In genomic region chr13:22042568-22043502, GRCm38 (mm10) we compare ENCODE assay signal across 8 mouse cellular contexts. TPM values are rescaled to one million over a fixed set of nuclear protein-coding genes. Genes with fewer than 3 reads are reported as not detected.
A peak's percentile ranks its signal among the peaks of the same experiment; 100 is the strongest.
DNase-seq lines count a peak whose midpoint lies in the region; ATAC-seq lines count a peak whose summit lies in the region.
"Not testable (repeated sequence)": the region's sequence is repeated elsewhere in the genome, so short reads cannot be mapped to it uniquely, and the experiment has no call there.

TSS of gene Hist1h2ag (minus strand) at chr13:22042944.
TSS of gene Hist1h2bj (plus strand) at chr13:22043214.

- DNase-seq in CD4-positive, CD25-positive, alpha-beta regulatory T cell, adult 2 months (ENCODE audit: low read depth, low spot score): peak; percentile 94
- DNase-seq in liver: peak; percentile 88
- peak; percentile 73 to 80 for DNase-seq in monocyte, adult 2 months (ENCODE audit: low read depth in 1 of 2, low spot score in 2 of 2)
- peak; percentile 74 to 79 for DNase-seq in spleen, postnatal 14 days (ENCODE audit: low spot score in 2 of 2)

- peak within 1 kb of the TSS; percentile 59 for H3K4me3 ChIP-seq in brown adipose tissue, adult 24 weeks (ENCODE audit: insufficient read depth, low read depth, low read length)
- H3K4me3 ChIP-seq in heart, embryonic 11.5 days (ENCODE audit: low read depth, low read length): peak within 1 kb of the TSS; percentile 42
- H3K4me3 ChIP-seq in kidney, embryonic 15.5 days (replicated peaks): peak within 1 kb of the TSS; percentile 44

- H3K27ac ChIP-seq in brown adipose tissue, adult 24 weeks (replicated peaks; ENCODE audit: low read depth, low read length): 0 out of 2 replicates have a peak within 1 kb of the TSS, but pooled peaks have one; percentile 40
- H3K27ac ChIP-seq in heart, embryonic 11.5 days (ENCODE audit: low read depth, low read length): peak within 1 kb of the TSS; percentile 95
- H3K27ac ChIP-seq in kidney, embryonic 15.5 days: peak within 1 kb of the TSS; percentile 98

- H3K36me3 ChIP-seq in heart, embryonic 11.5 days (ENCODE audit: control insufficient read depth, insufficient read depth, low read length); kidney, embryonic 15.5 days: not testable (repeated sequence)

- not testable (repeated sequence) for H3K9me3 ChIP-seq in heart, embryonic 11.5 days (replicated peaks; ENCODE audit: control insufficient read depth, low read length); kidney, embryonic 15.5 days (replicated peaks)

- peak within 1 kb of the TSS; percentile 77 for H3K9ac ChIP-seq in heart, embryonic 11.5 days (ENCODE audit: low read depth, low read length)
- peak within 1 kb of the TSS; percentile 60 for H3K9ac ChIP-seq in kidney, embryonic 15.5 days

- not testable (repeated sequence) for H3K27me3 ChIP-seq in heart, embryonic 11.5 days (ENCODE audit: control insufficient read depth, insufficient read depth, low read length); kidney, embryonic 15.5 days

- ATAC-seq in erythroid progenitor cell, adult 5-6 weeks (replicated peaks; ENCODE audit: low FRiP score, poor library complexity, severe bottlenecking): peak; percentile 68
- ATAC-seq in heart, embryonic 11.5 days (replicated peaks; ENCODE audit: insufficient number of reproducible peaks, low FRiP score, low TSS enrichment): peak; percentile 90
- ATAC-seq in kidney, embryonic 15.5 days (replicated peaks; ENCODE audit: low FRiP score): peak; percentile 93

- peak within 1 kb of the TSS; percentile 76 for H3K4me2 ChIP-seq in heart, embryonic 11.5 days
- H3K4me2 ChIP-seq in kidney, embryonic 15.5 days: peak within 1 kb of the TSS; percentile 68

- WGBS in heart, embryonic 11.5 days (ENCODE audit: insufficient replicate concordance): 0% methylated on average over 39 of the region's 80 CpGs
- WGBS in kidney, embryonic 15.5 days: under 1% methylated on average over 45 of the region's 80 CpGs

- H3K4me1 ChIP-seq in brown adipose tissue, adult 24 weeks (ENCODE audit: control insufficient read depth, insufficient read depth, insufficient read length, low read length): not testable (repeated sequence)
- peaks cover 13% of the 10 kb centered on the region for H3K4me1 ChIP-seq in heart, embryonic 11.5 days (ENCODE audit: control insufficient read depth, insufficient read depth, low read length)
- peaks cover 18% of the 10 kb centered on the region for H3K4me1 ChIP-seq in kidney, embryonic 15.5 days

RNA-seq across cellular contexts. Expression of gene Hist1h2ag, which starts in this region (rescaled TPM):
- polyA plus RNA-seq in brown adipose tissue, adult 24 weeks (2012; ENCODE audit: insufficient read depth, insufficient read length, missing spikeins): not detected in 2 replicates
- 142 and 172 TPM in 2 replicates for total RNA-seq in erythroid progenitor cell, adult 5-6 weeks (2015; ENCODE audit: low replicate concordance)
- total RNA-seq in erythroid progenitor cell, adult 5-6 weeks (2017; ENCODE audit: low replicate concordance): 3,967 and 4,951 TPM in 2 replicates
- 12.3 and 19.7 TPM in 2 replicates for polyA plus RNA-seq in heart, embryonic 11.5 days (2014; fragmentation: Nextera tagmentation; extraction: Ambion mirVana)
- 59.1 and 68.1 TPM in 2 replicates for polyA plus RNA-seq in kidney, embryonic 15.5 days (2015; fragmentation: Nextera tagmentation; extraction: Ambion mirVana)

RNA-seq across cellular contexts. Expression of gene Hist1h2bj, which starts in this region (rescaled TPM):
- polyA plus RNA-seq in brown adipose tissue, adult 24 weeks (2012; ENCODE audit: insufficient read depth, insufficient read length, missing spikeins): not detected in 2 replicates
- total RNA-seq in erythroid progenitor cell, adult 5-6 weeks (2015; ENCODE audit: low replicate concordance): 153 and 245 TPM in 2 replicates
- total RNA-seq in erythroid progenitor cell, adult 5-6 weeks (2017; ENCODE audit: low replicate concordance): 1,461 and 1,550 TPM in 2 replicates
- 2.7 and 7.5 TPM in 2 replicates for polyA plus RNA-seq in heart, embryonic 11.5 days (2014; fragmentation: Nextera tagmentation; extraction: Ambion mirVana)
- polyA plus RNA-seq in kidney, embryonic 15.5 days (2015; fragmentation: Nextera tagmentation; extraction: Ambion mirVana): 16.8 and 19.2 TPM in 2 replicates

Comparison
In these comparisons a context has a peak if more than half of its experiments do, and no peak if none do; other contexts are left out.
1. Peak in every context shown above with its lines: DNase-seq, ATAC-seq, H3K4me3 ChIP-seq and H3K27ac ChIP-seq.
2. RNA of gene Hist1h2ag (polyA plus RNA-seq): 59.1 to 68.1 TPM in kidney, embryonic 15.5 days and 12.3 to 19.7 TPM in heart, embryonic 11.5 days; not detected in brown adipose tissue, adult 24 weeks; every median in the first group is over 10 times any median in the second.
3. H3K27ac ChIP-seq: peak in every context shown above with its lines; median percentile 98 in kidney, embryonic 15.5 days; 95 in heart, embryonic 11.5 days; 40 in brown adipose tissue, adult 24 weeks.